ENCODE assay signal across 11 mouse cellular contexts in the genomic region with DNA sequence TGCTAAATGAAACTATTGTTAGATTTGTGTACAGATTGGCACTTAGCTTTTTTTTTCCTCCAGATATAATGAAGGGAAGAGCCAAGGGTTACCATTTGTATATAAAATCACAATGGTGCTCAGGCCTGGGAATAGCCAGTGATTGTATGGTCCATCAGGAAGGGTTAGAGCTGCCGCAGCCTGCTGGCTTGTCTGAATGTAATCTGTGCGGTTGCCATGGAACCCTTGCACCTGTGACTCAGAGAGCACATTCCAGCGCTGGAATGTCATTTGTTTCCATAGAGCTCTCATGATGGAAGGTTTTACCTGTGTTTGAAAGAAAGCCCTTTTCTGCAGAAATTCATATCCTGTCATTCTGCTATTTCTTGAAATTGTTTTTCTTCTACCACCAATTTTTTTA. TPM values are rescaled to one million over a fixed set of nuclear protein-coding genes. Genes with fewer than 3 reads are reported as not detected.
DNase-seq lines count a peak whose midpoint lies in the region; ATAC-seq lines count a peak whose summit lies in the region.
"Had no signal": no experiment of that assay in that cellular context is flagged by ENCODE, and none has a peak within 500 bp of the region (broad histone marks: within the 10 kb centered on the region; RNA-seq: fewer than 3 reads in every experiment).

No protein-coding gene starts in this region.

- no peak overlapping the region for H3K9ac ChIP-seq in hindbrain, embryonic 14.5 days

- DNase-seq in Muller cell, postnatal 12 days (ENCODE audit: inconsistent ontology term): peak; percentile 34
- peak; percentile 64 for DNase-seq in ZHBTc4 (ENCODE audit: low read depth, low spot score)
- DNase-seq in hindbrain, embryonic 14.5 days (ENCODE audit: low spot score): peak; percentile 33
- DNase-seq in lung, postnatal 10 days: peak; percentile 2
- DNase-seq in cerebellum, adult 11 months: no peak
- DNase-seq in heart, postnatal 14 days: no peak
- DNase-seq in urinary bladder, adult 18-20 months (ENCODE audit: low spot score in 2 of 2): no peak
- DNase-seq: cerebellum, adult 8-10 months; right cerebral cortex, adult 18-20 months; thymus, postnatal 4 days had no signal

- H3K4me1 ChIP-seq in hindbrain, embryonic 14.5 days (replicated peaks; ENCODE audit: control insufficient read depth, insufficient read depth, low read length): no peaks in the 10 kb centered on the region

- ATAC-seq in hindbrain, embryonic 14.5 days (ENCODE audit: low FRiP score): peak; percentile 77; the same call in 1 of the 2 replicates

- intact Hi-C loops in heart, postnatal 14 days (cut with DNase I): no loop called here

- H3K36me3 ChIP-seq in hindbrain, embryonic 14.5 days (replicated peaks; ENCODE audit: control insufficient read depth, insufficient read depth): peaks cover 10% of the 10 kb centered on the region

- no peaks in the 10 kb centered on the region for H3K9me3 ChIP-seq in hindbrain, embryonic 14.5 days (ENCODE audit: control insufficient read depth, low read length)

- no peak overlapping the region for H3K4me3 ChIP-seq in hindbrain, embryonic 14.5 days (replicated peaks; ENCODE audit: low read length)

- no peak overlapping the region for H3K4me2 ChIP-seq in hindbrain, embryonic 14.5 days (replicated peaks)

- WGBS in hindbrain, embryonic 14.5 days: 30% methylated on average over 3 of the region's 3 CpGs

- H3K27ac ChIP-seq in hindbrain, embryonic 14.5 days: peak overlapping the region; percentile 67

- H3K27me3 ChIP-seq in hindbrain, embryonic 14.5 days (ENCODE audit: control insufficient read depth, insufficient read depth, low read length): no peaks in the 10 kb centered on the region

RNA-seq across cellular contexts. Expression of a gene that starts 37.5 kb away (rescaled TPM):
- 35.9 and 36.9 TPM in 2 replicates for polyA plus RNA-seq in hindbrain, embryonic 14.5 days (2014; fragmentation: Nextera tagmentation; extraction: Ambion mirVana)
- 10 to 100 TPM; 13.4 to 15.5 TPM for total RNA-seq in heart, postnatal 14 days (2021)

RNA-seq across cellular contexts. Expression of a gene that starts 57.0 kb away (rescaled TPM):
- 37.3 and 40.8 TPM in 2 replicates for polyA plus RNA-seq in hindbrain, embryonic 14.5 days (2014; fragmentation: Nextera tagmentation; extraction: Ambion mirVana)
- total RNA-seq in heart, postnatal 14 days (2021): 1 to 10 TPM; 2.0 to 2.6 TPM
- total RNA-seq: megakaryocyte progenitor cell, adult 5-6 weeks had no signal

Comparison
In these comparisons a context has a peak if more than half of its experiments do, and no peak if none do; other contexts are left out.
1. DNase-seq: peak in Muller cell, postnatal 12 days (single experiment), ZHBTc4 (single experiment), hindbrain, embryonic 14.5 days (single experiment) and lung, postnatal 10 days (single experiment); none in cerebellum, adult 11 months (single experiment), heart, postnatal 14 days (0 of 2) and urinary bladder, adult 18-20 months (0 of 2).